Mouse (Mus musculus) CD4-positive helper T cell, adult 2 months (primary cell): ENCODE data around the gene Chst10.

Experiments
- DNase-seq: peaks from one replicate; pipeline ENCODE4 v3.0.0-alpha.2; 2012; ENCODE audit warnings: low read depth, missing footprints, low spot score

The Chst10 gene

GRCm38 (mm10) chr1:38817268-38817667 lies 80.7 kb downstream of the Chst10 start:
- DNase-seq = no peak

DNA sequence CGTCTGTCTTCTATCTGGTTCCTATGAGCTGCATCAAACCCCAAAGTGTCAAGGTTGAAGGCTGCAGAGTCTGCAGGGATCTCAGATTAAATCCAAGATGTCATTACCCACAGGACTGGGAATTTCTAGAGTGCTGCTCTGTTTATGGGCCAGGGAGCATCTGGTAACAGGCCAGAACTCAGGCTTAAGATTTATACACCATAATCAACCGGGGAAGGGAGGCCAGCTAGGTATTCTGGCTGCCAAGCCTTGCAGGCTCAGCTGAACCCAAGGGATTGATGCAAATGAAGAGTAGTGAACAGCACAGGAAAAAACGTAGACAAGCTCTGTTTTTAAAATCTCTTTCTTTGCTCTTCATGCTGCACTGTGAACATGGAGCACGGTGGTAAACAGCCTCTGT lies 81.7 kb downstream of the Chst10 start:
- no peak for DNase-seq
